Mouse (Mus musculus) C2C12 (cell line): ENCODE results near the gene Gng8.

Experiments used
- CEBPB ChIP-seq: IDR thresholded peaks from one replicate; pipeline ENCODE4 v1.6.1; 2011; ENCODE audit warnings: low read depth, mild to moderate bottlenecking, control low read depth, moderate library complexity
- CTCF ChIP-seq: IDR thresholded peaks from one replicate; pipeline ENCODE4 v1.5.1; 2011; ENCODE audit not compliant: control insufficient read depth, insufficient read depth, insufficient read length
- MAX ChIP-seq: IDR thresholded peaks from one replicate; pipeline ENCODE4 v1.6.1; 2011; ENCODE audit warnings: mild to moderate bottlenecking, control low read depth
- MYOD1 ChIP-seq: IDR thresholded peaks from one replicate; pipeline ENCODE4 v1.6.1; 2011; ENCODE audit warnings: low read depth; ENCODE audit not compliant: control insufficient read depth, insufficient read length
- MYOG ChIP-seq: IDR thresholded peaks from one replicate; pipeline ENCODE4 v1.6.1; 2011; ENCODE audit not compliant: control insufficient read depth, insufficient read length; ENCODE audit errors: extremely low read depth
- USF1 ChIP-seq: IDR thresholded peaks from one replicate; pipeline ENCODE4 v1.6.1; 2011; ENCODE audit warnings: low read depth, mild to moderate bottlenecking, control low read depth, moderate library complexity

GRCm38 (mm10) chr7:16885271-16885776, 6.3 kb upstream of the Gng8 start:
- TF ChIP-seq USF1 (no peak), CTCF (no peak), MAX (no peak), MYOG (no peak), CEBPB (no peak), MYOD1 (no peak)
